Mouse (Mus musculus) urinary bladder, adult 18-20 months (tissue): Measurements from ENCODE around the gene Gm39115.
"Not testable (repeated sequence)": the region's sequence is repeated elsewhere in the genome, so short reads cannot be mapped to it uniquely, and the experiment has no call there.

Source experiments
- DNase-seq, 2 experiments: peaks; one replicate each; pipeline ENCODE4 v3.0.0; 2022; ENCODE audit warnings: low spot score in 2 of 2, mixed read lengths in 2 of 2

The Gm39115 gene

DNA sequence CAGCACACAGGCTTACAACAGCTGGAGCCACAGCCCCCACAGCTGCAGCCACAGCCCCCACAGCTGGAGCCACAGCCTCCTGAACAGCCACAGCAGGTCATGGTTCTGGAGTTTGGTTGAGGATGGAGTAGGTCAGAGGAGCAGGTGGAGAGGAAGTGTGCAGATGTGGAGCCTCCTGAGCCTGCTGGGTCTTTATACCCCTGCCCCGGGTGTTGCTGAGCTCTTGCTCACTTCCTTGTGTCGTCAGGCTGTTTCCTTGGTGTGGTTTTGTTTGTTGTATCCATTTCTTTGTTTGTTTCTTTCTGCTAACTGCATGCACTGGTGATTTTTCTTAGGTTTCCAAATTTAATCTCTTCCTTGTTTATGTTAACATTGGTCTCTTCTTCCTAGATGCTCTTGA, at the start of gene Gm39115:
Gene Gm39115 (minus strand): TSS at position 101 of the 400 bp plus-strand sequence.
- not testable (repeated sequence) for DNase-seq

DNA sequence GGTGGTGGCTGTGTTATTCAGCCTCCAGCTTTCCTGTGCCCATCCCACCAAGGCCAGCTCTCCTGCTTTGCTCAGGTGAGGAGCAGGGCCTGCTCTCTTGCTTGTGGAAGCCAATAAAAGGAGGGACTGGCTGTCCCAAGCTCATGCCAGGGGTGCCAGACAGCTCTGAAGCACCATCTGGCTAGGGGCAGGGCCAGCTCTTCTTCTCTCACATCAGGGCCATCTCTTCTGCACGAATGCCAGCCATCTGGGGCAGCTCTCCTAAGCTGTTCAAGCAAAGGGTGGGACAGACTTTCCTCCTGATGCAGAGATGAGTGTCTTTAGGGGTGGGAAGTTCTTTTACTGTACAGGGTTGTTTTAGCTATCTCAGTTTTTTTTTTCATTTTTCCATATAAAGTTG, 45.2 kb upstream of the Gm39115 start:
- DNase-seq: no peak

DNA sequence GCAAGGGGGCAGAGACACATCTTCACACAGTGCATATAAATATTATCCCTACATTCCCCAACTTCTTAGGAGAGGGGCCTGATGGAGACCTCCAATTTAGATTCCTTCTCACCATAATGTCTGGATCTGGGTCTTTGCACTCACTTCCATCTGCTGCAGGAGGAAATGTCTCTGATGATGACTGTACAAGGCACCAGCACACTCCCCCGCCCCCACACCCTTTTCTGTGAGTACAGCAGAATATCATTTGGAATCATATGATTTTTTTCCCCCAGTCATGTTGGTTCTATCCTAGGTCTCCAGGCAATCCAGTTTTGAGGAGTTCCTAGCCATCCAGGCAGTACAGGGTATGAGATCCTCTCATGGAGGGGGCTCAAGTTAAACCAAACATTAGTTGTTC, 42.9 kb upstream of the Gm39115 start:
- no peak for DNase-seq

DNA sequence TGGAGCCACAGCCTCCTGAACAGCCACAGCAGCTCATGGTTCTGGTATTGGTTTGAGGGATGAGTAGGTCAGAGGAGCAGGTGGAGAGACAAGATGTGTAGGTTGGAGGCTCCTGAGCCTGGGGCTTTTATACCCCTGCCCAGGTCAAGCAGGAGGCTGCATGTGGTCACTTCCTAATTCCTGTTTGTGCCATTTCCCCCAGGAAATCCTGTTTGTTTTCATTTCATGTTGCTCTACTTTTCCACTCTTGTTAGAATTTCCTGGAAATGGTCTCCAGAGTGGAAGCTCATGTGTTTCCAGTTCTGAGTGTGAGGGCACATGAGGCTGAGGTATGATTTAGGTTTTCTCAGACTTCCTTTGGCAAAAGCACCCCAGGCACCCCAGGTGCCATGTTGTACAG, 40.1 kb upstream of the Gm39115 start, which contains the start of gene Krtap5-2:
Gene Krtap5-2 (minus strand): TSS at position 101 of the 400 bp plus-strand sequence.
- not testable (repeated sequence) for DNase-seq

DNA sequence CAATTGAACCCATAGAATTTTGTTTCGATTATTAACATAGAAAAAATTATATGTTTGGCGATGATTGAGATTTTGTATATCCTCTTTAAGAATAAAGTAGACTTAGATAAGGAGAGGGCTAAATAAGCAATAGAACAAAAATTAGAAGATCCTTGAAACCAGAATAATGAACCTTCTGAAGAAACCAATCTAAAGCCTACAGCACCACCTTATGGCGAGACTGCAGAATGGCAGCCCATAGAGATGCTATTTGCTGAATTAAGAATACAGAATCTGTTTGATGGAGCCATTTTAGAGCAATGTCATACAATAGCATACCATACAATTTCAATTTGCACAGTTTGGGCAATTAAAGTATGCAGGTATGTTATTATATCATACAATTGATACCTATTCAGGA, 34.0 kb upstream of the Gm39115 start:
- no peak for DNase-seq

DNA sequence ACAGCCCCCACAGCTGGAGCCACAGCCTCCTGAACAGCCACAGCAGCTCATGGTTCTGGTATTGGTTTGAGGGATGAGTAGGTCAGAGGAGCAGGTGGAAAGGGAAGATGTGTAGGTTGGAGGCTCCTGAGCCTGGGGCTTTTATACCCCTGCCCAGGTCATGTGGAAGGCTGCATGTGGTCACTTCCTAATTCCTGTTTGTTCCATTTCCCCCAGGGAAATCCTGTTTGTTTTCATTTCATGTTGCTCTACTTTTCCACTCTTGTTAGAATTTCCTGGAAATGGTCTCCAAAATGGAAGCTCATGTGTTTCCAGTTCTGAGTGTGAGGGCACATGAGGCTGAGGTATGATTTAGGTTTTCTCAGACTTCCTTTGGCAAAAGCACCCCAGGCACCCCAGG, 29.8 kb upstream of the Gm39115 start, which contains the start of gene Gm4553:
Gene Gm4553 (minus strand): TSS at position 101 of the 400 bp plus-strand sequence.
- DNase-seq: not testable (repeated sequence)

DNA sequence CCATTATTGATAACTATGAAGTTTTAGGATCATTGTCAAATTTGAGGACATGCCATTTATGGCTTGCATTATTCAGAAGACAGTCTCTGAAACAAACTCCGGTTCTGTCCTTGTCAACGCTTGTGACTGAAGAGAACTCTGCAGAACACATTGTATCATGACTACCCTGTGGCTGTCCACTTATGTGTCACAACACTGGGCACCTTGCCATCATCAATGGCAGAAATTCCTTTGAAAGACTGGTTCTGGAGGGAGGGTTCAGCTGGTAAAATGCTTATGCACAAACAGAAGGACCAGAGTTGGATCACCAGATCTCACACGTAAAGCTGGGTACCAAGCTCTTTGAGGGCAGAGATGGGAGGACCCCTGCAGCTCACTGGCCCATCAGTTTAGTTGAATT, 23.5 kb upstream of the Gm39115 start:
- DNase-seq: no peak

DNA sequence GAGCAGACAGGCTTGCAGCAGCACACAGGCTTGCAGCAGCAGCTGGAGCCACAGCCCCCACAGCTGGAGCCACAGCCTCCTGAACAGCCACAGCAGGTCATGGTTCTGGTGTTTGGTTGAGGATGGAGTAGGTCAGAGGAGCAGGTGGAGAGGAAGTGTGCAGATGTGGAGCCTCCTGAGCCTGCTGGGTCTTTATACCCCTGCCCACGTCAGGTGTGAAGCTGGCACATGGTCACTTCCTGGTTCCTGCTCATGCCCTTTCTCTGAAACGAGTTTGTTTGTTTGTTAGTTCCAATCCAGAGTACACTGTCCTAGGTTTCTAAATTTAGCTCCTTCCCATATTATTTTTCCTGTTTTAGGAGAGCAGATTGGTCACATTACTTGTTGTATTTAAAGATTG, 21.2 kb upstream of the Gm39115 start, which contains the start of gene Gm29735:
Gene Gm29735 (minus strand): TSS at position 101 of the 400 bp plus-strand sequence.
- not testable (repeated sequence) for DNase-seq

DNA sequence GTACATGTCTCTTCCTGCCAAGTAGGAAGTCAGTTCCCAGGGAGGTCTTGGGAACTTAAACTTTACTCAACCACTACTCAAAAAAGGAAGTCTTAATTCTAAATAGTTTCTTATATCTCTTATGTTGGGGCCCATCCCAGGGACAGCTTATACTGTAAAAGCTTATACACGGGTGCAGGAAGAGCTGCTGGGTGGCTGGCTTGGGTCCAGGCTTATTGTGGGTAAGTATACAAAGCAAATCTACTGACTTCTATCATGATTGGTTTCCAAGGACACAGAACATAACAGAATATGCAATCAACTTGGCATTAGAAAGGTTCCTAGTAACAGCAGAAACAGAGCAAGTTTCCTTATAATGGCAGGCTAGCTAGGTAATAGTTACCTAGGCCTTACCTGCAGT, 19.5 kb upstream of the Gm39115 start:
- DNase-seq: no peak

DNA sequence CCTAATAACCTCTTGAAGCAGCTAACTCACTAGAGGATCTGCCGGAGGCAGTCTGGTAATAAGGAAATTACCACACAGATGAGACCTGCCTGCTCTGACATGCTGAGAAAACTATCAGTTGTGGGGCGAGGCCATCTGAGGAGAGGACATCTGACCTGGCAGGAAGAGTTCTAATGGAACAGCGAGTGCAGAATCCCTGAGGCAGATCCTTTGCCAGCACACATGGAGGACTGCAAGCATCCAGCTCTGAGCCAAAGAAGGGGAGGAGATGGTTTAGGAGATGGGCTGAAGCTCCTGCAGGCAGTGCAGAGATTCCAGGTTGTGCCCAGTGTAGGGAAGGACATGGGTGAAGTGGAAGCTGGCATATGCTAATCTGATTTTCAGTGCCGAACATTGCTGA, 16.4 kb upstream of the Gm39115 start:
- DNase-seq: no peak

DNA sequence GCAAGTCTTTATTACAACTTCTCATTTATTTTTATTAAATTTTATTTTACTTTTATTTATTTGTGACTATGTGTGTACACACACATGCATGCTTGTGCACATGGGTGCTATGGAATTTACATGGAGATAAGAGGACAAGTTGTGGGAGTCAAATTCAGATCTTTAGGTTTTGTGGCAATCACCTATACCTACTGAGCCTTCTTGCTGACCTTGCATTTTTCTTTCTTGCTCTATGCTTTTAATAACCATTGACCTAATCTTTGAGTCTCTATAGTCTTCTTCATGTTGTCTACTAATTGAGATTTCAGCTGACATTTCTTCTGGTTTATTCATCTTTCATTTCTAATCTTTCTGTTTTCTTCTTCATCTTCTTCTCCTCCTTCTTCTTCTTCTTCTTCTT, 12.8 kb upstream of the Gm39115 start:
- no peak for DNase-seq

DNA sequence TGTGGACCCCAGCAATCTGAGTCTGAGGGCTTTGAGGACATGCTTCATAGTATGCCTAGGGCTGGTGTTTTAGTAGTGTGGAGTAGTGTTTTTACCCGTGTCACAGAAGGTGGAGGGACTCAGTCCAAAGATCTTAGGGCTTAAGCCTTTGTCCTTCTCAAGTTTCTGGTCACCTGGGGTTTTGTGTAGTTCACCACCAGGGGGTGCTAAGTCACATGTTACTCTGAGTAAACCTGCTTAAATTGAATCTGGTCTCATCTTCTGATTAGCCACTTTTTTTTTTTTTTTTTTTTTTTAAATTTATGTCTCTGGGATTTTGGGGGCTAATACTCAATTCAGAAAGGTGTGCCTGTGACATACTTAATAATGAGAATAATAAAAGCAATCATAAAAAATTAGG, 10.2 kb upstream of the Gm39115 start:
- peak in 1 of 2 experiments; percentile 5 for DNase-seq

DNA sequence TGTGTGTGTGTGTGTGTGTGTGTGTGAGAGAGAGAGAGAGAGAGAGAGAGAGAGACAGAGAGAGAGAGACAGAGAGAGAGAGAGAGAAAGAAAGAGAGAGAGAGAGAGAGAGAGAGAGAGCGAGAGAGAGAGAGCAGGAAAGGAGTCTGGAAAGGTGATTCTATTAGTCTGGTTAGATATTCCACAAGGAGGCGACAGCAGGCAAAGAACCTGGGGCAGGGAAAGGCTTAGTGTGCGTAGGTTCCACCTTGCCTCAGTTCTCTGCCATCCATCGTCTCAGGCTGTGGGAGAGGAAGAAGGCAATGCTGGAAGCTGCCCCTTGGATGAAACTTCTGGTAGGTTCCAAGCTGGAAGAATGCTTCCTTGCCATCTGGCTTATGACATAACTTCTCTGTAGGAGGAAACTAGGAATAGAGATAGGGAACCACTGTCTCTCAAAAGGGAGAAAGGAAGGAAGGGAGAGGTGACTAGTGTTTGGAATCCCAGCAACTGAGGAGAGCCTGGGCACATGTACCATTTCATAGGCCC, 9.6 kb upstream of the Gm39115 start:
- no peak for DNase-seq

DNA sequence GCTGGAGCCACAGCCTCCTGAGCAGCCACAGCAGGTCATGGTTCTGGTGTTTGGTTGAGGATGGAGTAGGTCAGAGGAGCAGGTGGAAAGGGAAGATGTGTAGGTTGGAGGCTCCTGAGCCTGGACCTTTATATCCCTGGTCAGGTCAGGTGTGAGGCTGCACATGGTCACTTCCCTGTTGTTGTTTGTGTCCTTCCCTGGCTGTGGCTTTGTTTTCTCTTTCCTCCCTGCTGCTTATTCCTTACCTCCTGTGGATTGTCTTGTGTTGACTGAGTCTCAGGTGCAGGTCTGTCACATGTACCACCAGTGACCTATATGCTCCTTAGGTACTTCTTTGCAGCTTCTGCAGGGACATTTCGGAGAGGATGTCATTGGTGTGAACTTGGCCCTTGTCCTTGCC, 8.7 kb upstream of the Gm39115 start, which contains the start of gene Gm45337:
Gene Gm45337 (minus strand): TSS at position 101 of the 400 bp plus-strand sequence.
- no peak for DNase-seq

DNA sequence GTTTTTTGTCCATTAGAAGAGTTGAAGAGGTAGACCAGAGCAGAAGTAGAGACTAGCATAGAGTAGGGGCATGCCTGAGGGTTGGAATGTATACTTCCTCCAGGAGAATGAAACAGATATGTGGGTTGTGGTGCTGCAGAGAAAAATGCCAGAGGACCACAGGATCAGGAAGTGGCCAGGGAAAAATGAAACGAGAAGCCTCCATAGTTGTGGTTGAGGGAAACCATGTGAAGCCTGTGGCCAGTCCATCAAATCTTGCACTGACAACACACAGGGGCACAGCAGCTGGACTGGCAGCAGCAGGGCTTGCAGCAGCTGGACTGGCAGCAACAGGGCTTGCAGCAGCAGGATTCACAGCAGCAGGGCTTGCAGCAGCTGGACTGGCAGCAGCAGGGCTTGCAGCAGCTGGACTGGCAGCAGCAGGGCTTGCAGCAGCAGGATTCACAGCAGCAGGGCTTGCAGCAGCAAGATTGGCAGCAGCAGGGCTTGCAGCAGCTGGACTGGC, 7.7 kb upstream of the Gm39115 start:
- not testable (repeated sequence) for DNase-seq

DNA sequence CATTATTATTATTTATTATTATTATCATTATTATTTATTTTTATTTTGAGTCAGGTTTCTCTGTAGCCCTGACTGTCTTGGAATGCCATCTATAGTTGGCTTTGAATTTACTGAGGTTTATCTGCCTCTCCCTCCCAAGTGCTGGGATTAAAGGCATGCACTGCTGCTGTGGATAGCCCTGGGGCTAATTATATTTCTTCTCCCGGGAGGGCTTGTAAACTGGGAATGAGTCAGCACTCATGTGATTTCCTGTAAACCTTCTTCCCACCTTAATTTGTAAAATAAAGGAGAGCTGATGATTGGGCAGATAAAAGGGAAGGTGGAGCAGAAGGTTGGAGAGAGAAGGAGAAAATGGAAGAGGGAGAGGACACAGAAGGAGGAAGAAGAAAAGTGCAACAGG, 4.9 kb upstream of the Gm39115 start:
- no peak for DNase-seq

DNA sequence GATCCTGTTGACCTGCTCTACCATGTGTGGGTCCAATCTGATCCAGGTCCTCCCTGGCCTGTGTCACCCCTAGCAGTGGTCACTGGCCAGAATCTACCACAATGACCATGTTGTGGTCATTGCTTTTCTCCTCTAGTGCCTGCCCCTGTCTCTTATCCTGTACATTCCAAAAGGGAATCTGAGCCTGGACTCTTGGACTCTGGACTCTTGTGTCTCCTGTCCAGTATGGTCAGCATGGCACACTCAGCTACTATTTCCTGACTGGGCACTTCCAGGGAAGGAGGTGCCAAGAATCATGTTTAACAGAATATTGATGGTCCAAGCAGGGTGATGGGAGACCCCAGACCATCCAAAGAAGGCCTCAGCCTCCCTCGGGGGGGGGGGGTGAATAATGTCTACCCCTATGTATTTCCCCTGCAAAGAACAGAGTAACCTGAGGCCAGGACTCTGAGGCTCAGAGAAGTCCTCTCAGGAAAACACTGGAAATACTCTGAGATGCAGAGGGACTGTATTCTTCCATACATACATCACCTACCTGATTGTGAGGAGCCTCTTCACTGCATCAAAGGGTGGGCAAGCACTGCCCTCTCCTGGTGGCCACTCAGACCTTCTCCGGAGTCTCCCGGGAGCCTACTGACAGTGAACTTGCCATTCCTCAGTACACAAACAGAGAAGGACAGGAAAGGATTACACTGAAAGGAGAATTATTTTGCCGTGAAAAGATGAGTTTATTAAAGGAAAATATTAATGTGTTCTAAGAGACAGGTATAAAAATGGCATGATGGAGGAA, 1.4 kb downstream of the Gm39115 start:
- DNase-seq: no peak

DNA sequence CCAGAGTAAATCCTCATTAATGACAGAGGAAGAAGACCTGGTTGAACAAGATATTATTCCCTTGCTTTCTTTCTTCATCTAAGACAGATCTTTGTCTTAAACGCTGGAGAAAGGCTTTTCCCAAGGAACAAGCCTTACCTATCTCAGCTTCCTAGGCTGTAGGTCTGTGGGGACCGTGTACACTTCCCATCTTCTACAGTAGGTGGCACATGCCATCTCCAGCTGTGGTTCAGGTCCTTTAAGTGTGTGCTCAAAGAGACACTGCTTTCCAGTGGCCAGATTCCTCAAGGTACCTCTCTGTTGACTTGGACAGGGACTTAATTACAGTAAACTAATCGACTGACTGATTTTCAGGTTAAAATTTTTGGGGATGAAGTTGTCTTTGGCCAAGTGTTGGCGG, 7.0 kb downstream of the Gm39115 start:
- DNase-seq: no peak

DNA sequence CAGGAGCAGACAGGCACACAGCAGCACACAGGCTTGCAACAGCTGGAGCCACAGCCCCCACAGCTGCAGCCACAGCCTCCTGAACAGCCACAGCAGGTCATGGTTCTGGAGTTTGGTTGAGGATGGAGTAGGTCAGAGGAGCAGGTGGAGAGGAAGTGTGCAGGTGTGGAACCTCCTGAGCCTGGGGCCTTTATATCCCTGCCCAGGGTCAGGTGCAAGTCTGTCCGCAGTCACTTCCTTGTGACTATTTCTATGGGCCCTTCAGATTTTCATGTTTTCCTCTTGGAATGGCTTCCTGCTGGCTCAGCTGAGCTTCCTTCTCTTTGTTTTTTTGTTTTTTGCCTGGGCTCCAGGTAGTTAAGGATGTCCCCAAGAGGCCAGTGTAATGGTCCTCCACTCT, 15.2 kb downstream of the Gm39115 start, which contains the start of gene Gm45618:
Gene Gm45618 (minus strand): TSS at position 101 of the 400 bp plus-strand sequence.
- DNase-seq: not testable (repeated sequence)

DNA sequence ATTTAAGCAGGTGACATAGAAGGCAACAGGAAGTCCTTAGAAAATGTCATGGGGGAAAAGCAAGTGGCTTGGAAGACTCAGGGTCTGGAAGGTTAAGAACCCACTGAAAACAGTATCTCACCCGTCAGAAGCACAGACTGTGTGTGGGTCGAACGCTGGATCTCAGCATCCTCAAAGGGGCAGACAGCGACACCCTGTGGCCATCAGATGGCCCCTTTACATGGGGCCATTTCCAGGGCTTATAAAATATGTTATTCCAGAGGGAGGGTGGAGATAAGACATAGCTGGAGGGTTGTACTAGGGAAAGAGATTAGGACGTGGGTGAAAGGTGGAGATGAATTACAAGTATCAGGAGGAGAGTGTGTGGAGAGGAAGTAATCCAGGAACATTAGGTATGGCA, 16.2 kb downstream of the Gm39115 start:
- DNase-seq: no peak

DNA sequence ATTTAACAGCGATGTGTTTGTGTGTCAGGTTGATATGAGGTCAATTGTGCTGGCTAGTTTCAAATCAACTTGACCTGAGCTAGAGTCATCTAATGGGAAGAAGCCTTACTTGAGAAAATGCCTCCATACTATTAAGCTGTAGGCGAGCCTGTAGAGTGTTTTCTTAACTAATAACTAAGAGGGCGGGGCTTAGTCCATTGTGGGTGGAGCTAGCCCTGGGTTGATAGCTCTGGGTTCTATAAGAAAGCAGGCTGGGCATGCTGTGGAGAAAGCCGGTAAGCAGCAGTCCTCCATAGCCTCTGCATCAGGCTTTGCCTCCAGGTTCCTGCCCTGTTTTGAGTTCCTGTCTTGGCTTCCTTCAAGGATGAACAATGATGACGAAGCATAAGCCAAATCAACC, 31.1 kb downstream of the Gm39115 start:
- DNase-seq: no peak

DNA sequence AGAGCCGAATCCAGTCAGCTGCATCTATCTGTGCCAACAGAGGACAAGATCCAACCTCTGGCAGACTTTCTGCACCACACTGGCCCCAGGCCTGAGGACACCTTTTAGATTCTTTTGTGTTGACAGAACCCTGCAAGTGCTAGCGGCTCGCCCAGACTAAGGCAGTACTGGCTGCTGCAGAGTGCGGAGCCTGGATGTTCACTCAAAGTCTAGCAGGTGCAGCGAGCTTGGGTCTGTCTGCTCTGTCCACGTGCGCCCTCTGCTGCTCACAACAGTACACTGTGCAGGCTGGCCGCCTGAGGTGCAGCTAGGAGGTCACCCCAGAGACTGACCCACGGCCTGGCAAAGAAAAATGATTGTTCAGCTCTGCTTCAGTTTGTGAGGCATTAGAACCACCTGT, 38.1 kb downstream of the Gm39115 start:
- peak; percentile 60 to 62 for DNase-seq

DNA sequence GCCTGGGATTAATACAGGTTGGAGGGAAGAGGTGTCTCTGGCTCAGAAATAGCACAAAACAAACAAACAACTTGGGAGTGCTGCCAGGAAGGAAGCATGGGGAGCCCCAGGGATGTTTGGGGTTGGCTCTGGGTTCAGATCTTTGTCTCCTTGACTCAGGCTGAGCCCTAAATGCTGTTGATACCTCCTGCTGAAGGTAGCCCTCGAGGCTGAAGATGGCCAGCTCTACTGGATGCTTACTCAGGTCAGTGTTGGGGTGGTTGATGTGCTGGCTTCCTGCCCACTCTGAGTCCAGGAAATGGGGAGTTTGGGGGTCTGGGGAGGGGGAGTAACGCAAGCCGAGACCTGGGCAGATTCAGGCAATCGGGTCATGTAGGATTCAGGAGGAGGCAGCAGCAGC, 39.1 kb downstream of the Gm39115 start:
- DNase-seq: no peak
